Mouse (Mus musculus) heart, postnatal 14 days (tissue): Measurements from ENCODE around the gene Lyrm2. TPM values are rescaled to one million over a fixed set of nuclear protein-coding genes. Genes with fewer than 3 reads are reported as not detected.

Experiments
- DNase-seq, 2 experiments: peaks; one replicate each; pipeline ENCODE4 v3.0.0; 2021 to 2022
- intact Hi-C: fragments of 180-260 bp; cut with DNase I; formaldehyde crosslinking; loops from one replicate; pipeline ENCODE4 v1.15.1; 2025
- total RNA-seq, 2 experiments: library from RNA; stranded (reverse); gene quantifications; 2 replicates each; pipeline ENCODE4 v1.2.3; 2021

The Lyrm2 gene
- total RNA-seq, 2 experiments from 2014 or later: 32.6 to 37.6 TPM

- DNase-seq: no peak
- intact Hi-C loops: no loop called here
Measured at GRCm38 (mm10) chr4:32838401-32838800, 38.3 kb downstream of the Lyrm2 start.

Other genes with a start within 250 kb of the Lyrm2 start
- not detected for gene Gja10, start 197.5 kb upstream of the Lyrm2 start, total RNA-seq
- gene Casp8ap2, start 184.8 kb upstream of the Lyrm2 start, total RNA-seq: 1 to 10 TPM; 6.3 to 6.4 TPM
- gene Mdn1, start 143.1 kb upstream of the Lyrm2 start, total RNA-seq: 10 to 100 TPM; 12.2 to 12.3 TPM
- 1 to 10 TPM; 3.0 to 4.1 TPM for gene Ankrd6, start 150.6 kb downstream of the Lyrm2 start, total RNA-seq
- 10 to 100 TPM; 69.0 to 71.8 TPM for gene Rragd, start 182.8 kb downstream of the Lyrm2 start, total RNA-seq
- 10 to 100 TPM; 47.8 to 49.1 TPM for gene Ube2j1, start 231.2 kb downstream of the Lyrm2 start, total RNA-seq